Mouse (Mus musculus): ENCODE results near the gene Hspa12a. TPM values are rescaled to one million over a fixed set of nuclear protein-coding genes. Genes with fewer than 3 reads are reported as not detected.

Hspa12a gene
- total RNA-seq, 1 experiment from 2014 or later, result not detected

DNA sequence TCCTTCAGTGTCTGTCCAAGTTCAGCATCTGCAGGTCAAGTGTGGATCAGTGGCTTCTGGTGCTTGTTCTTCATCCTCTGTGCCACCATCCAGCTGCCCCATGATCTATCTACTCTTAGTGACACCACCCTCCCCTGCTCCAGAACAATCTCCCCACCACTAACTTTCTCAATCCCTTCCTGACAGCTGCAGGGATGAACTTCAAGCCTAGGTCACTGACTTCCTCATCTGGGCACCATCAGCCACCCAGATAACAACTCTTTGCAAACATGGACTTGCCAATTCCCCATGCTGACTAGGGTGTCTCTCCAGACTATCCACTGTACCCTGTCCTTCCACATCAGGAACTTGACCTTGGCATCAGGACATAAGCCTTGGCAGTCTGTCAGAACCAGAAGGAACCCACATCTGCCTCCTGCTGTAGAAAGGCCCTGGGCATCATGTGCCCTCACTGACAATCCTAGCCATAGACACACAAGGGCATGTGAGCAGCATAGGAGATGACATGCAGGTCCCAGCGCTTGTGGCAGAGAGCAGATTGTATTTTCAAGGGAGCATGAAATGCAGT lies 79.4 kb downstream of the Hspa12a start:
- peak; percentile 23; the same call in 1 of the 2 replicates for ATAC-seq (replicated peaks; ENCODE audit: low read depth, poor library complexity, severe bottlenecking)

DNA sequence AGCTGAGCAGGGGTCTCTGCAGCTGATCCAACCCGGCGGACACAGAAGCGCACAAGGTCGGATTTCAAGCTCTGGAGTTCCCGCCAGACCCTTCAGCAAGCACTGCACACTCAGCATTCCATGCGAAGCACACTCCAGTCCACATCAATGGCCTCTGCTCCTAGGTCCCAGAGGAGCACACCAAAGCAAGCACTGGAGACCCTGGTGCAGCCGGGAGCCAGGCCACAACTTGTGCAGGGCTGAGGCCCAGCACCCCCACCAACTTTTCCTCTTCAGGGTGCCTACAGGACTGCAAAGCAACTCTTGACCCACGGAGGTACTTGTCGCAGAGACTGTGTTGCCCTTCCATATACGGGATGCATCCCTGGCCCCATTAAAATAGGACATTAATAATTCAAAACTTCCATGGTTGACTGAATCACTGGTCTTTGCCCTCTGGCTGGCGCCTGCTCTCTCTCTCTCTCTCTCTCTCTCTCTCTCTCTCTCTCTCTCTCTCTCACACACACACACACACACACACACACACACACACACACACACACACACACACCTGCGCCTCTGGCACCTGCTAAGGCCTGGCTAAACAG lies 82.2 kb downstream of the Hspa12a start:
- ATAC-seq (replicated peaks; ENCODE audit: low read depth, poor library complexity, severe bottlenecking), result no peak

DNA sequence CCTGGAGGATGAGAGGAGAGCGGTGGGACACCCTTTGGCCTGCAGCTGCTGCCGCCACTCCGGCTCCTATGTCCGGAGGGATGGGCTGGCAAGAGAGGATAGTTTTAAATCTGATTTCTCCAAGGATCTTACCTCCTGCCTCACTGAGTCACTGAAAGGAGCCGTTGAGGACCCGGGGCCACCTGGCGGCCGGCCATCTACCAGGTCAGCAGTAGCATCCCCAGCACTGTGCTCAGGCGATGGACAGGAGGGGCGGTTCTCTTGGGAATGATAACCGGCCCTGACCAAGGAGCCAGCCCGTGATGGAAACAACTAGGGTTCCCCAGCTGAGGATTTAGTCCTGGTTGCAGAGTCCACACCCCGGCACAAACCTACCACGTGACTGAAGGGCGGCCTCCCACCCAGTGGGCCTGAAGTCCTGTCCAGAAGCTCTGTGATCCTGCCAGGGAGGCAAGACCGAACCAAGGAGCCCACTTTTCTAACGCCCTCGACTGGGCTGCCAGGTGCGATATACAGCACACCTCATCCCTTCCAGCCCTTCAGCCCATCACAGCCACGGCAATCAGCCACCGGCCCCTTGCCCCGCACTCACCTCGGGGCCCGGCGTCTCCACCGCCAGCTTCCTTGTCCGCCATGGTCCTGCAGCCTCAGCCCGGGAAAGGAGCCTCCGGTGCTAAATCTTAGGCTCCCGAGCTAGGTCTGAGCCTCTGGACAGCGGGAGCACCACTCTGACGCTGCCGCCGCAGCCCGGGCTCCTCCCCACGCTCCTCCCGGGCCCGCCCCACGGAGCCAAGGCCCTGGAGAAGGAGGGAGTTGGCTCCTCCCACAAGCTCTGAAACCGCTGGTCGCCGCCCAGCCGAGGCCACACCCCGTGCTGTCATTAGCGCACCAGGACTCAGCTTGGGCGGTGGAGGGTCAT lies 82.9 kb downstream of the Hspa12a start:
- peak; percentile 93 for ATAC-seq (replicated peaks; ENCODE audit: low read depth, poor library complexity, severe bottlenecking)

GRCm38 (mm10) chr19:58859831-58860254 lies 83.6 kb downstream of the Hspa12a start:
- ATAC-seq (replicated peaks; ENCODE audit: low read depth, poor library complexity, severe bottlenecking), result no peak

- no peak for ATAC-seq (replicated peaks; ENCODE audit: low read depth, poor library complexity, severe bottlenecking)
These were observed 84.1 kb downstream of the Hspa12a start for GRCm38 (mm10) chr19:58859357-58859756.

- ATAC-seq (replicated peaks; ENCODE audit: low read depth, poor library complexity, severe bottlenecking), result no peak
These were observed 87.2 kb downstream of the Hspa12a start for GRCm38 (mm10) chr19:58856129-58856855.

GRCm38 (mm10) chr19:58854899-58855298 lies 88.6 kb downstream of the Hspa12a start:
- ATAC-seq (replicated peaks; ENCODE audit: low read depth, poor library complexity, severe bottlenecking), result no peak

GRCm38 (mm10) chr19:58853036-58853735 lies 90.3 kb downstream of the Hspa12a start:
- ATAC-seq (replicated peaks; ENCODE audit: low read depth, poor library complexity, severe bottlenecking), result no peak

DNA sequence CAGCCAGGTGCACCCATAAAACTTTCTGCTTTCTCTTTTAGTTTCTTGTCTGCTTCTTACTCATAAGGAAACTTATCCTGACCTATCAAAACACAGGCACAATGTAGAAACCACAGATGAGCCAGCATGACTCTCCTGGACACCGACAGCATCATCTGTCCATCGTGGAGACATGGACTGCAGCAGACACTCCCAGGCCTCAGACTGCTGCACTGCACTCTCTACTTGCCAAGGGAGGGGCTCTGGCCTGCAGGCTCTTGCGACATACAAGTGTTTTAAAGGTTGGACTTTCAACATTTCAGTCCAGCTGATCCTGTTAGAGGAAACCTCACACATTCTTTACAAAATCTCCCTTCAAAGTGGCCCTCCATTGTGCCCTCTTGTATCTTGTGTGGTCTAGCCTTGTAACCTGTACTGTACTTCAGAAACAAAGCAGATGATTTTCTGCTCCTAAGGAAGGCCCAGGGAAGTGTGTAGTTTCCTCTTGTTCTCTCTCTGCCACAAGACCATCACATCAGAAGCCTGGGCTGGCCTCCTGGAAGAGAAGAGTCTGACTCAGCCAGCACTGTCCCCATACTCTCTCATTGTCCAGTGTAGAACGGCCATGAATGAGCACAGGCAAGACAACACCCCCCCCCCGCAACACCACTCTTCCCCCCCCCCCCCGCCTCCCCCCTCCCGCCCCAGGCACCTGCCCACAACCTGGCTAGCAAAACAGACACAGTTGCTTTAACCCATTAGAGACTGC lies 92.6 kb downstream of the Hspa12a start:
- 0 out of 2 replicates have a peak, but pooled peaks have one; percentile 22 for ATAC-seq (replicated peaks; ENCODE audit: low read depth, poor library complexity, severe bottlenecking)

DNA sequence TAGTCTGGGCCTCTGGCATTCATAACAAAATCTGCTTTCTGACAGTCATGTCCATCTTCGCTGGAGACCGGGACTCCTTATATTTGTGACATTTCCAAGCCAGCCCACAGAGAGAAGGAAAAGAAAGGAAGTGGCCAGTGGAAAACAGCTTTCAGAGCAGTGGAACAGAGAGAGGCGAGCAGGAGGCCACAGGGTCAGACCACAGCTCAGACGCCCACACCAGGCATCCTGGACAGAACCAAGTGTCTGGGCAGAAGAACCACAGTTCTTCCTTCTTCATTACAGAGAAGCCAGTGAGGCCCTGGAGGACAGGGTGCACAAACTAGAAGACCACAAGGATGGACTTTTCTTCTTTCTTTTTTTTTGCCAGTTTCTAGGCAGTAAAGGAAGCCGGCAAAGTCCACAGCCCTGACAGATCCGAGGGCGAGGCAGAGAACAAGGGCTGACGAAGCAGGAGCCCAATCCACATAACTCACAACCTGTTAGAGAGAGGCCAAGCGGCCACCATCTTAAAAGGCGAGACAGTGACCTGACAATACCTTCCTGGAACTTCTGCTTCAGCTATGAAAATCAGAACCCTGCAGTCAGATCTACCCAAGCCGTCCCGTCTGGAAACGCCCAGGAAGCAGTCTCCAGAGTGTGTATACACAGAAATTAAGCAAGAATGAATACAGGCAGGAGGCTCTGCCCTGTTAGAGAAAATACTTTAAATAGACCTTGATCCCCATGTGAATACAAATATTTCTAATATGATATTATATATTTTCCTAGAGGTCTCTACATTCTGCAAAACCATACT lies 93.9 kb downstream of the Hspa12a start:
- ATAC-seq (replicated peaks; ENCODE audit: low read depth, poor library complexity, severe bottlenecking), result no peak

DNA sequence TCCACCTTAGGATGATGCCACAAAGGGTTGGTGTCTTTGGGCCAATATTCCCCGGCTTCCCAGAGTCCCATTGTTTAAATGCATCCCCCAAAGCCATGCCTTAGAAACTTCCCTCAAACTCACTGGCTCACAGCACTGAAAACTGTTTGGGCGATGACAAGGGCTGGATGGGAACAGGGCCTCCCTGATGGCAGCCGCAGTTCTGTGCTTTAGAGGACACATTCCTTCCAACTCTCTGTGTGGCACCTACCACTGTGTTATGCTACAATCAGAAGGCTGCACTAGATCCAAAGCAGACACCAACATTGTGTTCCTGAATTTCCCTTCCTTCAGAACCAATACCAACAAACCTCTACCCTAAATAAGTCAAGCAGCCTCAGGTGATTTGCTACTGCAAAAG lies 99.8 kb downstream of the Hspa12a start:
- ATAC-seq (replicated peaks; ENCODE audit: low read depth, poor library complexity, severe bottlenecking), result no peak

DNA sequence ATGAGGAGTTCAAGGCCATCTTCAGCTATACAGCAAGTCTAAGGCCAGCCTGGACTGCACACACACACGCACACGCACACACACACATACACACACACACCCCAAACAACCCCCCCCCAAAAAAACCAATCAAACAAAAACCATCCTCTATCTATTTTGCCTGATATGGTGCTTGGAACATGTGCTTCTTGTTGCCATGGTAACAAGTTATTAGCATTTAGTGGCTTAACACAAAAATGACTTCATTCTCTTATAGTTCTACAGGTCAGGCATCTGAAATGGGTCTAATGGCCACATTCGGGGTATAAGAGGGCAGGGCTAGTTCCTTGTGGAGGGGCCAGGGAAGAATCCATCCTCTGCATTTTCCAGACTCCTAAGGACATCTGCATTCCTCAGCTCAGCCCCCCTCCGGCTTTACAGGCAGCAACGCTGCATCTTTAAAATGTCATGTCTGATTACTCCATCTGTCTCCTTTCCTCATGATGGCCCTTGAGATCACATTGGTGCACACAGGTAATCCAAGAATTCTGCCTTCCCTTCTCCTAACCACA lies 102.7 kb downstream of the Hspa12a start:
- ATAC-seq (replicated peaks; ENCODE audit: low read depth, poor library complexity, severe bottlenecking), result no peak

DNA sequence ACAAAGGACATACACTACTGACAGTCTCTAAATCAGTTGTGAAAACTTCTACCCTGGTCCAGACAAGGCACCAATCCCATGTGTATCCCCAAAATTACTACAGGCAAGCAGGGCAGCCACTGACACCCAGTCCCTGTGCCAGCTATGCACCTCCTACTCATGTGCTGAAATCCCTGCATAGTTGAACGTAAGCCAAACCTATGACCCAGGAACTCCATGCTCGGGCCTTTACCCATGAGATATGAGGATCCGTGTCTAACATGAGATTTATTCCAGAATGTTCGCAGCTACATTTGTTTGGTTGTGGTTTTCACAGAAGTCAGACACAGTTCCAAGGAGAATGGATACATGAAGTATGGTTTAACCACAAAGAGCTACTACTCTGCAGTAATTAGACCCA lies 103.6 kb downstream of the Hspa12a start:
- no peak for ATAC-seq (replicated peaks; ENCODE audit: low read depth, poor library complexity, severe bottlenecking)

GRCm38 (mm10) chr19:58839345-58839744 lies 104.1 kb downstream of the Hspa12a start:
- no peak for ATAC-seq (replicated peaks; ENCODE audit: low read depth, poor library complexity, severe bottlenecking)

- ATAC-seq (replicated peaks; ENCODE audit: low read depth, poor library complexity, severe bottlenecking), result no peak
These were observed 104.7 kb downstream of the Hspa12a start for GRCm38 (mm10) chr19:58838706-58839105.

- no peak for ATAC-seq (replicated peaks; ENCODE audit: low read depth, poor library complexity, severe bottlenecking)
These were observed 109.7 kb downstream of the Hspa12a start for GRCm38 (mm10) chr19:58833639-58834180.

- no peak for ATAC-seq (replicated peaks; ENCODE audit: low read depth, poor library complexity, severe bottlenecking)
These were observed 110.5 kb downstream of the Hspa12a start for GRCm38 (mm10) chr19:58832988-58833387.

Measured in common myeloid progenitor, adult 5-6 weeks (primary cell).